17 mouse cellular contexts compared by ENCODE assay signal in genomic region chr5:66294952-66295351, GRCm38 (mm10). TPM values are rescaled to one million over a fixed set of nuclear protein-coding genes. Genes with fewer than 3 reads are reported as not detected.
"Had no signal": no experiment of that assay in that cellular context is flagged by ENCODE, and none has a peak within 500 bp of the region (broad histone marks: within the 10 kb centered on the region; RNA-seq: fewer than 3 reads in every experiment).

No protein-coding gene starts in this region.

- DNase-seq: lung, postnatal 14 days; lung, postnatal 36 days; right cerebral cortex, postnatal 14 days; thymus, adult 2 months had no signal

- H3K4me3 ChIP-seq: lung, embryonic 15.5 days; midbrain, embryonic 13.5 days; midbrain, embryonic 15.5 days; neural tube, embryonic 12.5 days; stomach, embryonic 15.5 days had no signal

- H3K9me3 ChIP-seq: lung, embryonic 15.5 days; midbrain, embryonic 13.5 days; midbrain, embryonic 15.5 days; stomach, embryonic 15.5 days had no signal

- H3K27ac ChIP-seq: lung, embryonic 15.5 days; macrophage; midbrain, embryonic 13.5 days; midbrain, embryonic 15.5 days; neural tube, embryonic 12.5 days; stomach, embryonic 15.5 days; stomach, postnatal 0 days had no signal

- ATAC-seq: lung, postnatal 0 days; midbrain, embryonic 13.5 days; midbrain, embryonic 15.5 days had no signal

- H3K4me1 ChIP-seq: lung, embryonic 15.5 days; midbrain, embryonic 13.5 days; midbrain, embryonic 15.5 days; neural tube, embryonic 12.5 days; stomach, embryonic 15.5 days had no signal

- H3K9ac ChIP-seq: lung, embryonic 15.5 days; midbrain, embryonic 13.5 days; midbrain, embryonic 15.5 days; neural tube, embryonic 12.5 days; stomach, embryonic 15.5 days had no signal

- H3K36me3 ChIP-seq: lung, embryonic 15.5 days; midbrain, embryonic 15.5 days; stomach, embryonic 15.5 days had no signal

- H3K4me2 ChIP-seq: lung, embryonic 15.5 days; midbrain, embryonic 11.5 days; midbrain, embryonic 13.5 days; midbrain, embryonic 15.5 days; neural tube, embryonic 12.5 days; stomach, embryonic 15.5 days had no signal

- H3K27me3 ChIP-seq: lung, embryonic 15.5 days; megakaryocyte, embryonic 14.5 days; midbrain, embryonic 13.5 days; midbrain, embryonic 15.5 days; neural tube, embryonic 12.5 days; stomach, embryonic 15.5 days had no signal

RNA-seq across cellular contexts. Expression of gene Nsun7, which starts 35.3 kb away (rescaled TPM):
- total RNA-seq: megakaryocyte progenitor cell, adult 5-6 weeks; monocyte, adult 5-6 weeks; neutrophil, adult 5-6 weeks had no signal
- polyA plus RNA-seq: macrophage had no signal
